Mouse (Mus musculus): ENCODE data around the gene Bmp4.

- TF ChIP-seq CTCF (IDR thresholded peaks at IDR 0.05; ENCODE audit: low read depth) (no peak), EP300 (optimal IDR thresholded peaks at IDR 0.05) (no peak)
These were observed 826 bp downstream of the Bmp4 start for GRCm38 (mm10) chr14:46389438-46390248.
